Mouse (Mus musculus) limb, embryonic 14.5 days (tissue): ENCODE measurements around the gene Aqp9. TPM values are rescaled to one million over a fixed set of nuclear protein-coding genes. Genes with fewer than 3 reads are reported as not detected.

ENCODE experiments used
- ATAC-seq: fragments of 200-750 bp; cut with Nextera tagmentation; 2 replicates; pipeline ENCODE4 v1.8.0; 2017; ENCODE audit warnings: low read depth, moderate number of reproducible peaks, moderate TSS enrichment; ENCODE audit not compliant: low FRiP score
- DNase-seq: peaks from one replicate; pipeline ENCODE4 v3.0.0-alpha.2; 2015; ENCODE audit warnings: low spot score
- H3K27ac ChIP-seq: fragments of 300-500 bp; sonication (generic); replicated peaks from 2 replicates; pipeline ENCODE4 v1.5.1; 2014; ENCODE audit warnings: low read depth, mild to moderate bottlenecking, low read length, moderate library complexity, mixed read lengths
- H3K27me3 ChIP-seq: fragments of 300-500 bp; sonication (generic); 2 replicates; pipeline ENCODE4 v1.6.1; 2014; ENCODE audit warnings: low read length, mixed read lengths; ENCODE audit not compliant: control insufficient read depth, insufficient read depth
- H3K36me3 ChIP-seq: fragments of 300-500 bp; sonication (generic); 2 replicates; pipeline ENCODE4 v1.6.1; 2014; ENCODE audit warnings: mild to moderate bottlenecking, low read length, moderate library complexity, mixed read lengths; ENCODE audit not compliant: control insufficient read depth, insufficient read depth
- H3K4me1 ChIP-seq: fragments of 300-500 bp; sonication (generic); 2 replicates; pipeline ENCODE4 v1.6.1; 2014; ENCODE audit warnings: antibody characterized with exemption, low read length, mixed read lengths; ENCODE audit not compliant: control insufficient read depth, insufficient read depth
- H3K4me2 ChIP-seq: fragments of 300-500 bp; sonication (generic); replicated peaks from 2 replicates; pipeline ENCODE4 v1.6.1; 2014; ENCODE audit warnings: low read depth, mild to moderate bottlenecking, low read length, moderate library complexity; ENCODE audit not compliant: severe bottlenecking
- H3K4me3 ChIP-seq: fragments of 300-500 bp; sonication (generic); replicated peaks from 2 replicates; pipeline ENCODE4 v1.5.1; 2014; ENCODE audit warnings: low read length
- H3K9ac ChIP-seq: fragments of 300-500 bp; sonication (generic); 2 replicates; pipeline ENCODE4 v1.6.1; 2014; ENCODE audit warnings: mild to moderate bottlenecking, low read depth, low read length, moderate library complexity; ENCODE audit not compliant: severe bottlenecking
- H3K9me3 ChIP-seq: fragments of 300-500 bp; sonication (generic); 2 replicates; pipeline ENCODE4 v1.6.1; 2016; ENCODE audit warnings: low read length; ENCODE audit not compliant: control insufficient read depth
- POLR2A ChIP-seq: fragments of 200-500 bp; IDR thresholded peaks from 2 replicates; pipeline ENCODE4 v1.8.0; 2012; ENCODE audit warnings: inconsistent platforms, mild to moderate bottlenecking, moderate library complexity, borderline replicate concordance; ENCODE audit not compliant: insufficient read depth, insufficient read length; ENCODE audit errors: extremely low read depth
- WGBS: fragments of 180-500 bp; shearing (Covaris S2); extraction: QIAGEN DNeasy Blood & Tissue Kit; methylation state at CpG from one replicate; pipeline ENCODE4 v1.1.7; 2014; 5-methylcytosine and 5-hydroxymethylcytosine counted together
- polyA plus RNA-seq, 2 experiments: library from polyadenylated mRNA; depleted of rRNA in 1 of 2; stranded (reverse) in 1 of 2; unstranded in 1 of 2; fragments of >200 nt; fragmentation: Nextera tagmentation in 1 of 2; extraction: Ambion mirVana in 1 of 2; gene quantifications; 2 replicates each; pipeline versions ENCODE4 v1.2.1 to v1.2.3; 2012 to 2014

Gene Aqp9
- polyA plus RNA-seq (2012; rRNA removed) (0.46 and 0.49 TPM in 2 replicates), polyA plus RNA-seq (2014; fragmentation: Nextera tagmentation; extraction: Ambion mirVana) (1.1 and 1.2 TPM in 2 replicates)

- 0 out of 2 replicates have a peak, but pooled peaks cover 10% of the 10 kb centered on the region for H3K4me1 ChIP-seq
- no peak within 1 kb of the TSS for H3K4me3 ChIP-seq
- 30% methylated on average over 12 of the region's 12 CpGs for WGBS
- no peak for DNase-seq
- ATAC-seq: no peak
- TF ChIP-seq POLR2A: no peak
- H3K9me3 ChIP-seq: no peaks in the 10 kb centered on the region
- no peak within 1 kb of the TSS for H3K9ac ChIP-seq
- H3K36me3 ChIP-seq: no peaks in the 10 kb centered on the region
- H3K27ac ChIP-seq: no peak within 1 kb of the TSS
- H3K27me3 ChIP-seq: no peaks in the 10 kb centered on the region
- peak within 1 kb of the TSS; percentile 28; the same call in 1 of the 2 replicates for H3K4me2 ChIP-seq
These were observed at the start of gene Aqp9 for GRCm38 (mm10) chr9:71168511-71168910. TSS of gene Aqp9 (minus strand) at chr9:71168682.

DNA sequence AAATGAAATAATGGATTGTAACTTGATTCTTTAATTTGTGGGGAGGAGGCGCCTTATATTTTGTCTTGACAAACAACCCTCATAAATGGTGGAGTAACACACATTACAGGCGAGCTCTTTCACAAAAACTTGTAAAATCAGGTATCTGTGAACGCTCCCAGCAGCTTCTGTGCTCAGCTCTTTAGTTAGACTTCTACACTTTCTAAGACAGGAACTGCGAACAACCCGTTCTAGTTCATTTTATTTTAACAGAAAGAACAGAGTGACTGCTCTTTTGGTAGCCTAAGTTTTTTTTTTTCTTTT, 49.3 kb upstream of the Aqp9 start:
- peaks cover 6% of the 10 kb centered on the region; the same call in 1 of the 2 replicates for H3K4me1 ChIP-seq

GRCm38 (mm10) chr9:71216996-71217792, 48.7 kb upstream of the Aqp9 start:
- no peak for TF ChIP-seq POLR2A
- H3K9me3 ChIP-seq: no peaks in the 10 kb centered on the region
- 2% methylated on average over 20 of the region's 20 CpGs for WGBS
- peaks cover 71% of the 10 kb centered on the region for H3K27me3 ChIP-seq
- H3K36me3 ChIP-seq: no peaks in the 10 kb centered on the region
- no peak overlapping the region for H3K9ac ChIP-seq
- DNase-seq: peak; percentile 25
- no peak for ATAC-seq
- H3K27ac ChIP-seq: no peak overlapping the region
- peaks cover 6% of the 10 kb centered on the region; the same call in 1 of the 2 replicates for H3K4me1 ChIP-seq
- H3K4me2 ChIP-seq: peak overlapping the region; percentile 69
- peak overlapping the region; percentile 45; the same call in 1 of the 2 replicates for H3K4me3 ChIP-seq

More for the DNA sequence above, 49.3 kb upstream of the Aqp9 start:
- ATAC-seq (no peak), DNase-seq (no peak)
- Histone ChIP-seq H3K9ac (no peak overlapping the region), H3K27ac (no peak overlapping the region), H3K4me2 (no peak overlapping the region), H3K36me3 (no peaks in the 10 kb centered on the region), H3K27me3 (peaks cover 75% of the 10 kb centered on the region), H3K4me3 (no peak overlapping the region), H3K9me3 (no peaks in the 10 kb centered on the region)
- no peak for TF ChIP-seq POLR2A
- 12% methylated on average over 5 of the region's 5 CpGs for WGBS

- WGBS: 1% methylated on average over 57 of the region's 57 CpGs
- ATAC-seq: peak; percentile 19; the same call in 1 of the 2 replicates
These were observed 47.8 kb upstream of the Aqp9 start for GRCm38 (mm10) chr9:71216036-71216995.

More at GRCm38 (mm10) chr9:71216036-71216995, 47.8 kb upstream of the Aqp9 start:
- Histone ChIP-seq H3K27ac (no peak overlapping the region), H3K36me3 (no peaks in the 10 kb centered on the region), H3K4me1 (peaks cover 6% of the 10 kb centered on the region; the same call in 1 of the 2 replicates), H3K4me2 (peak overlapping the region; percentile 69), H3K27me3 (peaks cover 71% of the 10 kb centered on the region), H3K4me3 (peak overlapping the region; percentile 45), H3K9me3 (no peaks in the 10 kb centered on the region), H3K9ac (peak overlapping the region; percentile 34)
- peak; percentile 18 for DNase-seq
- no peak for TF ChIP-seq POLR2A
